In genomic region chr3:58089344-58090139, GRCm38 (mm10) we compare ENCODE assay signal across 13 mouse cellular contexts.
DNase-seq lines count a peak whose midpoint lies in the region; ATAC-seq and TF ChIP-seq lines count a peak whose summit lies in the region.
"Had no signal": no experiment of that assay in that cellular context is flagged by ENCODE, and none has a peak within 500 bp of the region (broad histone marks: within the 10 kb centered on the region; RNA-seq: fewer than 3 reads in every experiment).

No protein-coding gene starts in this region.

- TF ChIP-seq CTCF in cerebellum, adult 2 months (IDR thresholded peaks at IDR 0.05; ENCODE audit: borderline replicate concordance, insufficient read depth, low read depth, low read length): no peak

- ATAC-seq in kidney, embryonic 14.5 days (ENCODE audit: low FRiP score, low TSS enrichment): no peak
- ATAC-seq: forebrain, embryonic 16.5 days had no signal

- 84% methylated on average over 24 of the region's 24 CpGs for WGBS in kidney, embryonic 14.5 days
- whole genome bisulfite sequencing in cerebellum, adult 2 months: 10% methylated on average over 24 of the region's 24 CpGs

- DNase-seq in kidney, adult 11 months: peak; percentile 73
- peak; percentile 83 for DNase-seq in brain, adult 2 months (ENCODE audit: low read depth, low spot score)
- DNase-seq in cerebellum, adult 2 months: peak; percentile 55 to 68
- peak; percentile 57 for DNase-seq in kidney, postnatal 10 days
- no peak for DNase-seq in ovary, postnatal 14 days (ENCODE audit: low spot score)
- DNase-seq in natural killer cell, adult 2 months (ENCODE audit: low spot score in 2 of 2): no peak
- no peak for DNase-seq in retina, embryonic 14.5 days (ENCODE audit: low spot score)
- DNase-seq: liver, embryonic 13.5 days had no signal

- no peak overlapping the region for H3K27ac ChIP-seq in kidney, embryonic 14.5 days (ENCODE audit: low read depth, low read length)
- no peak overlapping the region for H3K27ac ChIP-seq in cerebellum, adult 2 months (ENCODE audit: insufficient read depth, low read length)
- H3K27ac ChIP-seq: heart, embryonic 15.5 days; liver, embryonic 13.5 days; midbrain, embryonic 10.5 days; neural tube, embryonic 15.5 days had no signal

- no peak overlapping the region for H3K4me3 ChIP-seq in kidney, embryonic 14.5 days (ENCODE audit: low read length)
- H3K4me3 ChIP-seq in cerebellum, adult 2 months (replicated peaks; ENCODE audit: insufficient read depth, low read depth, low read length): peak overlapping the region; percentile 33
- H3K4me3 ChIP-seq: heart, embryonic 15.5 days; liver, embryonic 13.5 days; midbrain, embryonic 10.5 days; neural tube, embryonic 15.5 days had no signal

- no peaks in the 10 kb centered on the region for H3K9me3 ChIP-seq in kidney, embryonic 14.5 days (ENCODE audit: control insufficient read depth, low read length)
- H3K9me3 ChIP-seq: heart, embryonic 15.5 days; liver, embryonic 13.5 days; midbrain, embryonic 10.5 days; neural tube, embryonic 15.5 days had no signal

- no peak overlapping the region for H3K9ac ChIP-seq in kidney, embryonic 14.5 days (ENCODE audit: low read depth, low read length)
- H3K9ac ChIP-seq: heart, embryonic 15.5 days; liver, embryonic 13.5 days; neural tube, embryonic 15.5 days had no signal

- no peaks in the 10 kb centered on the region for H3K4me1 ChIP-seq in kidney, embryonic 14.5 days (ENCODE audit: control insufficient read depth, insufficient read depth, low read length)
- peaks cover 6% of the 10 kb centered on the region for H3K4me1 ChIP-seq in cerebellum, adult 2 months (ENCODE audit: control insufficient read depth, insufficient read depth, low read length)
- H3K4me1 ChIP-seq: heart, embryonic 15.5 days; liver, embryonic 13.5 days; midbrain, embryonic 10.5 days; neural tube, embryonic 15.5 days had no signal

- no peak for TF ChIP-seq POLR2A in cerebellum, adult 2 months (IDR thresholded peaks at IDR 0.05; ENCODE audit: borderline replicate concordance, insufficient read depth, low read length)

- H3K36me3 ChIP-seq in kidney, embryonic 14.5 days (ENCODE audit: control insufficient read depth, insufficient read depth, low read length): no peaks in the 10 kb centered on the region
- H3K36me3 ChIP-seq: heart, embryonic 15.5 days; liver, embryonic 13.5 days; midbrain, embryonic 10.5 days; neural tube, embryonic 15.5 days had no signal

- H3K27me3 ChIP-seq in kidney, embryonic 14.5 days (ENCODE audit: control insufficient read depth, insufficient read depth, low read length): no peaks in the 10 kb centered on the region
- no peaks in the 10 kb centered on the region for H3K27me3 ChIP-seq in cerebellum, adult 2 months (ENCODE audit: control insufficient read depth, insufficient read depth, low read length)
- H3K27me3 ChIP-seq: heart, embryonic 15.5 days; liver, embryonic 13.5 days; neural tube, embryonic 15.5 days had no signal

- no peak overlapping the region for H3K4me2 ChIP-seq in kidney, embryonic 14.5 days (replicated peaks; ENCODE audit: low read depth, low read length)
- H3K4me2 ChIP-seq: heart, embryonic 15.5 days; liver, embryonic 13.5 days; neural tube, embryonic 15.5 days had no signal

Comparison
In these comparisons a context has a peak if more than half of its experiments do, and no peak if none do; other contexts are left out.
1. DNase-seq: peak in kidney, adult 11 months (single experiment), brain, adult 2 months (single experiment), cerebellum, adult 2 months (2 of 2) and kidney, postnatal 10 days (single experiment); none in ovary, postnatal 14 days (single experiment), natural killer cell, adult 2 months (0 of 2) and retina, embryonic 14.5 days (single experiment).